ENCODE assay signal across 9 mouse cellular contexts in genomic region chr10:69926158-69926882, GRCm38 (mm10).
DNase-seq lines count a peak whose midpoint lies in the region; ATAC-seq lines count a peak whose summit lies in the region.
"Had no signal": no experiment of that assay in that cellular context is flagged by ENCODE, and none has a peak within 500 bp of the region (broad histone marks: within the 10 kb centered on the region; RNA-seq: fewer than 3 reads in every experiment).

No protein-coding gene starts in this region.

- no peaks in the 10 kb centered on the region for H3K9me3 ChIP-seq in lung, embryonic 15.5 days
- no peaks in the 10 kb centered on the region for H3K9me3 ChIP-seq in forebrain, embryonic 14.5 days (replicated peaks; ENCODE audit: control insufficient read depth, low read length)
- no peaks in the 10 kb centered on the region for H3K9me3 ChIP-seq in liver, embryonic 13.5 days (replicated peaks)
- H3K9me3 ChIP-seq in stomach, embryonic 14.5 days (ENCODE audit: control insufficient read depth, low read depth, low read length), result no peaks in the 10 kb centered on the region

- peak overlapping the region; percentile 95 for H3K27ac ChIP-seq in lung, embryonic 15.5 days
- no peak overlapping the region for H3K27ac ChIP-seq in forebrain, embryonic 14.5 days (ENCODE audit: low read depth, low read length)
- peak overlapping the region; percentile 58 for H3K27ac ChIP-seq in liver, embryonic 13.5 days
- H3K27ac ChIP-seq in stomach, embryonic 14.5 days (ENCODE audit: low read length), result peak overlapping the region; percentile 87

- WGBS in lung, embryonic 15.5 days, result under 1% methylated on average over 11 of the region's 11 CpGs
- WGBS in forebrain, embryonic 14.5 days, result 2% methylated on average over 11 of the region's 11 CpGs
- WGBS in liver, embryonic 13.5 days (ENCODE audit: insufficient replicate concordance), result 7% methylated on average over 11 of the region's 11 CpGs
- whole genome bisulfite sequencing in stomach, embryonic 14.5 days, result 2% methylated on average over 11 of the region's 11 CpGs

- ATAC-seq in lung, embryonic 15.5 days (ENCODE audit: borderline replicate concordance, extremely low read depth, low FRiP score, low TSS enrichment), result no peak
- no peak for ATAC-seq in forebrain, embryonic 14.5 days
- ATAC-seq in liver, embryonic 13.5 days (ENCODE audit: low read depth), result no peak
- ATAC-seq in stomach, embryonic 14.5 days (ENCODE audit: insufficient number of reproducible peaks, insufficient read depth, low FRiP score, low read depth), result no peak
- ATAC-seq: activated CD4-positive, CD25-positive, alpha-beta regulatory T cell, adult 4 months had no signal

- H3K4me2 ChIP-seq in lung, embryonic 15.5 days, result peak overlapping the region; percentile 69
- H3K4me2 ChIP-seq in forebrain, embryonic 14.5 days (ENCODE audit: low read length), result peak overlapping the region; percentile 39
- peak overlapping the region; percentile 83 for H3K4me2 ChIP-seq in liver, embryonic 13.5 days
- peak overlapping the region; percentile 50 for H3K4me2 ChIP-seq in stomach, embryonic 14.5 days (replicated peaks; ENCODE audit: low read depth, low read length)

- H3K4me1 ChIP-seq in lung, embryonic 15.5 days, result peaks cover 49% of the 10 kb centered on the region
- H3K4me1 ChIP-seq in forebrain, embryonic 14.5 days (ENCODE audit: control insufficient read depth, insufficient read depth, low read length), result peaks cover 16% of the 10 kb centered on the region
- H3K4me1 ChIP-seq in liver, embryonic 13.5 days (replicated peaks), result peaks cover 42% of the 10 kb centered on the region
- peaks cover 19% of the 10 kb centered on the region for H3K4me1 ChIP-seq in stomach, embryonic 14.5 days (ENCODE audit: control insufficient read depth, insufficient read depth, low read length)

- H3K4me3 ChIP-seq in lung, embryonic 15.5 days, result peak overlapping the region; percentile 34
- peak overlapping the region; percentile 1; the same call in 1 of the 2 replicates for H3K4me3 ChIP-seq in forebrain, embryonic 14.5 days (ENCODE audit: low read depth, low read length)
- H3K4me3 ChIP-seq in liver, embryonic 13.5 days (replicated peaks), result peak overlapping the region; percentile 55
- H3K4me3 ChIP-seq in stomach, embryonic 14.5 days (ENCODE audit: low read depth, low read length), result peak overlapping the region; percentile 27

- H3K36me3 ChIP-seq in lung, embryonic 15.5 days, result no peaks in the 10 kb centered on the region
- no peaks in the 10 kb centered on the region for H3K36me3 ChIP-seq in forebrain, embryonic 14.5 days (ENCODE audit: control insufficient read depth, insufficient read depth, low read length)
- no peaks in the 10 kb centered on the region for H3K36me3 ChIP-seq in liver, embryonic 13.5 days
- H3K36me3 ChIP-seq in stomach, embryonic 14.5 days (ENCODE audit: control insufficient read depth, insufficient read depth, low read length), result no peaks in the 10 kb centered on the region

- H3K9ac ChIP-seq in lung, embryonic 15.5 days, result peak overlapping the region; percentile 25; the same call in 1 of the 2 replicates
- H3K9ac ChIP-seq in forebrain, embryonic 14.5 days (ENCODE audit: low read length), result no peak overlapping the region
- H3K9ac ChIP-seq in liver, embryonic 13.5 days, result peak overlapping the region; percentile 71
- H3K9ac ChIP-seq in stomach, embryonic 14.5 days (replicated peaks; ENCODE audit: low read depth, low read length), result 0 out of 2 replicates have a peak overlapping the region, but pooled peaks have one; percentile 26

- no peaks in the 10 kb centered on the region for H3K27me3 ChIP-seq in lung, embryonic 15.5 days
- H3K27me3 ChIP-seq in forebrain, embryonic 14.5 days (replicated peaks; ENCODE audit: control insufficient read depth, insufficient read depth, low read length), result no peaks in the 10 kb centered on the region
- H3K27me3 ChIP-seq in liver, embryonic 13.5 days, result peaks cover 51% of the 10 kb centered on the region
- no peaks in the 10 kb centered on the region for H3K27me3 ChIP-seq in stomach, embryonic 14.5 days (ENCODE audit: control insufficient read depth, insufficient read depth, low read length)

- DNase-seq in lung, postnatal 25 days (ENCODE audit: low spot score), result no peak
- DNase-seq in forebrain, embryonic 14.5 days (ENCODE audit: low spot score), result peak; percentile 29
- DNase-seq in liver, embryonic 13.5 days, result no peak
- DNase-seq in right cerebral cortex, postnatal 25 days, result no peak
- DNase-seq in spleen, adult 12 weeks (ENCODE audit: low spot score), result no peak
- no peak for DNase-seq in cerebellum, adult 11-12 months

Comparison
In these comparisons a context has a peak if more than half of its experiments do, and no peak if none do; other contexts are left out.
1. H3K4me3 ChIP-seq: peak in every context shown above with its lines; median percentile 55 in liver, embryonic 13.5 days; 34 in lung, embryonic 15.5 days; 27 in stomach, embryonic 14.5 days; 1 in forebrain, embryonic 14.5 days.